Mouse (Mus musculus) kidney, postnatal 25 days (tissue): ENCODE results near the gene Sgms1.
A peak's percentile ranks its signal among the peaks of the same experiment; 100 is the strongest.
"Not testable (repeated sequence)": the region's sequence is repeated elsewhere in the genome, so short reads cannot be mapped to it uniquely, and the experiment has no call there.

Source experiments
- DNase-seq, 2 experiments: peaks; one replicate each; pipeline ENCODE4 v3.0.0; 2021; ENCODE audit warnings: mixed read lengths in 2 of 2

Gene Sgms1

DNA sequence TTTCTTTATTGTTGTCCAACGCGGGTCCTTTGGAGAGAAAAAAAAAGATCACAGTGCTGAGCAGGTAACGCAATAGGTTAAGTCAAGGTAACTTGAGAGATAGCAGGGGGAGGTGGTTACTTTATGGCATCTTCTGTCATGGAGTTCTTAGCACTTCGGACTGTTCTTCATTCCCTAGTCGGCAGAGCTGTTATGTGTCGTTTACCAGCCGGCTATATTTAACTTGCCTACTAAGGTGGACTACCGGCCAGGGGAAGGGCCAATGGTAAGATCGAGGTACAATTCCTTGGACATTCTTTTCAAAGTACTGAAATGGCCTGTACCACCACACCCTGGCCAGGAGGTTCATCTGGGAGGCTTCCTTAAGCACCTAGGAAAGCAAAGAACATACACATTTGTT is 265.4 kb downstream of the Sgms1 start:
- DNase-seq = no peak

DNA sequence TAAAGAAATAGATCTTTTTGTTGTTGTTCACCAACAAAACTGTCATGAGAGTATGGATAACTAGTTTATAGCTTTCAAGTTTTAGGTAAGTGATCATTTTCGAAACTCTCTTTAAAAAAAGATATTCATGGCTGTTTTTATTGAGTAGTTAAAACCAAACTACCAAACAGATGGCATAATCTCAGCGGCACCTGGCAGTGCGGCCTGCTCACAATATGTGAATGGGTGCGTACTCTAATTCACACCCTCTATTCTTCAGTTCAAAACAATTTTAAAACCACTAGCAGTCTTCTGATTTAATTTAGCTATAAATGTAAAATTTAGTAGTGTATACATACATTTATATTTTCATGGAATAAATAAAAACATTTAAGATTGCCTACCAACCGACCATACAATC is 266.3 kb downstream of the Sgms1 start:
- DNase-seq = no peak

DNA sequence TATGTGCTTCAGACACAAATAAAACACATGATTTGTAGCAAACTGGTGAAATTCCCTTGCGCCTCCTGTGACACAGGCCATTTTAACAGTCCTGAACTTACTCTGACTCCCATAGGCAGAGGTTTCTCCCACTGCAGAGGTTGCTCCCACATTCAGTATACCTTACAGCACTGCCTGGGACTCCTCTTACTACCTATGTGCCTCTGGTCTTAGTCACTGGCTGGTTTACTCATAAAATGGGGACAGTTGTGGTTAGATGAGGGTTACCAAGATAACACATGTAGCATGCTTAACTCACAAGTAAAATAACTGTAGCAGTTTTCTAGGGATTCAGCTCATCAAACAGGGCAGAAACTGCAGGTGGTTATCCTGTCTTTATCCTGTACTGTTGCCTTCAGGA is 268.7 kb downstream of the Sgms1 start:
- no peak for DNase-seq

DNA sequence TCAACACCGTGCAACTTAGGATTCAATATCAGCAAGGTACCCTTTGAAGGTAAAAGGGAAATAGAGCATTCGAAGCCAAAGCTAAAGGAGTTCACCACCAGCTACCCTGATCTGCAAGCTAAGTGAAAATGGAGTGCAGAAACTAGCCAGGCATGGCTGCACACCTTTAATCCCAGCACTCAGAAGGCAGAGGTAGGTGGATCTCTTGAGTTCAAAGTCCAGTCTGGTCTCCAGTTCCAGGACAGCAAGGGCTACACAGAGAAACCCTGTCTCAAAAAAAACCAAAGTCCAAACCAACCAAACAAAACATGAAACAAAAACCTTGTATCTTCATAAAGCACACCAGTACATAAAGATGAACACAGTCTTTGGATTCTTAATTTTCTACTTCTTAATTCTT is 269.8 kb downstream of the Sgms1 start:
- peak; percentile 49 to 82 for DNase-seq

DNA sequence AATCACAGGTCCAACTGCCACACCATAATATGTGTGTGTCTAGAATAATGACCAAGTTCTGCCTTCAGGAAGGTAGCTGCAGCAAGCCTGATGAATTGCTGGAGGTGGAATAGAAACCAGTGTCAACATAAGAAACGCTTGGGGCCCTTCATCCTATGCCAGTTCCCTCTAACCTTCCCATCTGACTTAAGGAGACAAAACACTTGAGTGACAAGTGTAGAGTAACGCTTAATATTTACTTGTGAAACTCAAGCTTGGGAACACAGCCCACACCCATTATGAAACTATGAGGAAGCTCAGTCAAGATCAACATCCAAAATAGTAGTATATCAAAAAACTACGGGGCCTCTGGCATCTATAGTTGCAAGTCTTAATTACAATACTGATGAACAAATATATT is 271.0 kb downstream of the Sgms1 start:
- no peak for DNase-seq

DNA sequence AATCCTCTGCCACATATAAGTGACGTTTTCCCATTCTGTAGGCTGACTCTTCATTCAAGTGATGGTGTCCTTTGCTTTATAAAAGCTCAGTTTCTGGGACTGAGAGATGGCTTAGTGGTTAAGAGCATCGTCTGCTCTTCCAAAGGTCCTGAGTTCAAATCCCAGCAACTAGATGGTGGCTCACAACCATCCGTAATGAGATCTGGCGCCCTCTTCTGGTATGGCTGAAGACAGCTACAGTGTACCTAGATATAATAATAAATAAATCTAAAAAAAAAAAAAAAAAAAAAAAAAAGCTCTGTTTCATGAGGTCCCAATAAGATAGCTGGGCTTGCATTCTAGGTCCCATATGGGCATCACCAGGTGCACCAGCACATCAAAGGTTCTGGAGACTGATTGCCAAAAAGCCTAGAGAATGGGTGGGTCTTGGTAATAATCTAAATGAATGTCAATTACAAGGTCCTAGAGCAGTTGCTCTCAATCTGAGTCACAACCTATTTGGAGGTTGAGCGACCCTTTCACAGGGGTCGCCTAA is 272.0 kb downstream of the Sgms1 start:
- no peak for DNase-seq

DNA sequence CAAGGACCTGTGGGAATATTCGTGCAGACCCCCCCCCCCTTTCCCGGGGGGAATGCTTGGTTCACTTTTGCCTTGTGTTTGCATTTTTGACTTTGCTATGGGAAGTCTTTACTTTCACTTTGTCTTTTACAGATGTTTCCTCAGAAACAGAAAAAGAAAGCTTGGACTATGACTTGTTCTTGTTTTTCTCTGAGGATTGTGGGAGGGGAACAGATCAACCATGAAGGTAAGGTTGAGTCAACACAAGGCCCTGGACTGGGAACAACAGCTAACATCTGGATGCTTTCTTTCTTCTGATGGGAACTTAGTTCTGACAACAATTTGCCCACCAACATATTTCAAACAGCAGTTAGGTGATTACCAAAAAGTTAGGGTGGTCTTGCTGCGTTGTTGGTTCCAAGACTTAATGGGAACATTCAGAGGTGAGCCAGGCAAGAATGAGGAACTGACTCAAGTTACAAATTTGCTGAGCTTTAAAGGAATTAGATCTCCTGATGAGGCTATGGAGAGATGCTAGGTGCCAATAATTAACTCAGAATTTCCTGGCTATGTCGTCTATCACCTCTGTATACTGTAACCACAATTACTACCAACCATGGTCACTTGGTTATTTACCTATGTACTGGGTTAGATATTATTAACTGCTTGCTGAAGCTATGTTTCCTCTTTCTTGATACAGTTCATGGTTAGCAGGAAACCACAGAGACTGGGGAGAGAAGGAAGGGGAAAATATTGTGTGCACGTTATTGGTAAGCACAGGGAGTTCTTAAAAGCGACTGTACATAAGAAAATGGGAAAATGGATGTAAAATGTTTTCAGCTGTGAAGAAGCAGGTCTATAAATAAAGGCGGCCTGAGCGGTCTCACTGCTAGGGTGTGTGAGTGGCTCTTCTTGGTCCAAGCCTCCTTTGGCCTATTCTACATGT is 277.4 kb downstream of the Sgms1 start:
- no peak for DNase-seq

DNA sequence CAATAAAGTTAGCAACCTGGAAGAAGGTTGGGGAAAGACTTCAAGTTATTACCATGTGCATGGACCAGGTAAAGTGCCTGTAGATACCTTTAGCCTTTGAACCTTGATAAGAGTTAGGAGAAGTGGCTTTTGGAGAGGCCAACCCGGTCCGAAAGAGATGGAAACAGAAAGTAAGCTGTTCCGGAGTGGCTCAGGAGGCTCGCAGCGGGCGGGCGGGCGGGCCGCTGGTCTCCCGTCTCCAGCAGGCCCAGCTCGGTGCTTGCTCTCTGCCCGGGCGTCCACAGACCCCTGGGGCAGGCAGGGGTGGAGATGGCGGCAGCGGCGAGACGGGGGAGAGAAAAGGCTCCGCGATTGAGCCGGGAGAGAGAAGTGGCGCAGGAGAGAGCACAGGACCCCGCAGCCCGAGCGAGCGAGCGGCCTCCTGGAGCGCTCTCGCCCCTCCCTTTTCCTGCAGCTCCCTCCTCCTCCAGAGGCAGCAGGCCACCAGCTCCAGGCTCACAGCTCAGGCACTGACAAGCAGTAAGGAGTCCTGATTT is 281.7 kb downstream of the Sgms1 start, which contains the start of gene Asah2:
TSS of gene Asah2 (minus strand) at position 441 of the 536 bp plus-strand sequence.
- DNase-seq = peak; percentile 80 to 91

DNA sequence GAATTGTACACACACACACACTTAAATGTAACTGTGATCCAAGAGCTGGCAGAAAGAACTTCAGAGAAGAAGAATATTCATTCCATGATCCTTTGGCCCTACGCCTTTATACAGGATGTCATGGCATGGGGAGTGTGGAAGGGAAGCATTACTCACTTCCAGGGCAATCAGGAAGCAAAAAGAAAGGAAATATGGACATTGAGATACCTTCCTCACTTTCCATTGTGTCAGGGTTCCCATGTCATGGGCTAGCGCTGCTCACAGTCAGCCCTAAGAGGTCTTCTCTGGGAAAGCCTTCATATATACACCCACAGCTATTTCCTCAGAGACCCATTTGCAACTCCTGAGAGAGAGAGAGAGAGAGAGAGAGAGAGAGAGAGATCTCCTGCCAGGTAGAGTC is 282.8 kb downstream of the Sgms1 start:
- DNase-seq = no peak

DNA sequence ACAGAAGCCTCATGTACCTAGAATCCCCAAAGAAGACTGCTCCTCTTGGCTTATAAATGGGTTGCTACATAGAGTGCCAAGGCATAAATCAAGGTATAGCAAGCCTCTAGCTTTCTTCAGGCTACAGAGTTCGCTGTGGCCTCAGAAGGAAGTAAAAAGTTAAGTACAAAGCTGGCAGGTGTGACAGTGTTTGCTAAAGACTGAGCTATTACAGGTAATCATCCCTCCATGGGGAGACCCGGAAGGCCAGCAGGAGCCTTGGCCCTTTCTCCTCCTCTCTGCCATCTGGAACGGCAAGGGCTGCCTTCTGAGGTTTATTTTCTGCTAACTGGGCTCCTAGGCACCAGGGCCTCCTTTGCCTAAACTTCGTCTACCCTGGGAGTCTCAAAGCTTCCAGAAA is 285.3 kb downstream of the Sgms1 start:
- no peak for DNase-seq

DNA sequence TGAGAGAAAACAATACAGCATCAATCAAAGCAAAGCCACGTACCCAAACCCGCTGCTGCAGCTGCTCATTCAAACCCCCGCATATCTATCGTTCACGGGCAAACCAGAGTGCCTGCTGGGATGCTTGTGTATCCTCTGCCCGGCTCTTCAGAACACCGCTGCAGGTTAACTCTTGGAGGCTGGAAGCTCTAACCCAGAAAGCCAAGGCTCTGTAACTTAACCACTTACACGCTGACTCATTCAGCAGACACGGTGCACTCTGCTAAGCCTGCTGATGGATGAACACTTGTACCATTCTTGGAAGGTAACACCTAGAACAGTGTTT is 286.6 kb downstream of the Sgms1 start:
- DNase-seq = no peak

DNA sequence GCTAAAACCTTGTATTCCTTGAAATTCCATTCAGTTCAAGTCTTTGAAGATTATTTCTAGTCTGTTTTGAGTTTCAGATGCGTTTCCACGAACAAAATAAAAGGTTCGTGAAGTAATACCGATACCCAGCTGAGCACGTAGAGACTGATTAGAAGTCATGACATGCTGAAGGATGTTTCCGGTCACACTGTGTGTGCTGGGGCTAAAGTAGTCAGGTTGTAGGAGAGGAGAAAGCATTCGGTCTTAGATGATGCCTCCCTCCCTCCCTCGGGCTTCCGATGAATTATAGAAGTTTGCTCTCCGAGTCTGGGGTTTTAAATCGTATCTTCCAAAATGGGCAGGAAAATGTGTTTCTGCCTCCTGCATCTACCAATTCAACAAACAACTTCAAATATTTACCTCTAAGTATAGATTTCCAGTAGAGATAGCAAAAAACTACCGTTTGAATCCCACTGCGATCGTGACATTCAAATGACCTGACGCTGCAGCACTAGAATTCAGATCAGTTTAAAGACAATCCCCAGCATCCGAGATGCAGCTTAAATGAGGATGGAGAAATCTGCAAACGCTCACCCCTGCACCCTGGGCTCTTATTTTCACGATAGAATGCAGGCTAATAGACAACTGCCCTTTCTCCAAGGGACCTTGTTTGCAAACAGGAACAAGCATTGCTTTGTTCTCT is 287.1 kb downstream of the Sgms1 start:
- DNase-seq = no peak

DNA sequence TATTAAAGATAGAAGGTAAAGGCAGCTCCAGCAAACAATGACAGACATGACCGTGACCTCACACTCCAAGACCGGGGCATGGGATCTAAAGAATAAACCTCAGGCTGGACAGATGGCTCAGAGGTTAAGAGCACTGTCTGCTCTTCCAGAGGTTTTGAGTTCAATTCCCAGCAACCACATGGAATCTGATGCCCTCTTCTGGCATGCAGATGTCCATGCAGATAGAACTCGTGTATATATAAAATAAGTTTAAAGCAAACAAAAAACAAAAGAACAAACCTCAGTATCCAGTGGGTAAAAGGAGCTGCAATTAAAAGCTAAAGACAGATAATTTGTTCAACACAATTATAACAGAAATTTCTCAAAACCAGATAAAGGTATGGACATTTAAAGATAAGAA is 290.9 kb downstream of the Sgms1 start:
- no peak for DNase-seq

DNA sequence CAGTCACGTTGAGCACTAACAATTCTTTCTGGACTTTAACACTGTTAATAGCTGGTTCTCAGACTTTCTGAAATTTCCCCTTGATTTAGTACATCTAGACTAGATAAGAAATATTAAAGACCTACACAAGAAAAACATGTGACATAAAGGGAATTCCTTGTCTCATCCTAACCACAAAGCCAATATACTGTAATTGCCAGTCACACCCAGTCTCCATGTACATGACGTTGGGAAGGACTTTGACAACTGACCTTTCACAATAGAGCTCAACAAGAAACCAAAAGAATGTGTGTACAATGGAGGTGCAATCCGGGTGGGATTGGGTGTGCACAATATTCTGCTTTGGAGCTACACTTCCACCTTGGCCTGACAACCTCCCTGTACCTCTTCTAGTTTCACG is 297.2 kb downstream of the Sgms1 start:
- no peak for DNase-seq

DNA sequence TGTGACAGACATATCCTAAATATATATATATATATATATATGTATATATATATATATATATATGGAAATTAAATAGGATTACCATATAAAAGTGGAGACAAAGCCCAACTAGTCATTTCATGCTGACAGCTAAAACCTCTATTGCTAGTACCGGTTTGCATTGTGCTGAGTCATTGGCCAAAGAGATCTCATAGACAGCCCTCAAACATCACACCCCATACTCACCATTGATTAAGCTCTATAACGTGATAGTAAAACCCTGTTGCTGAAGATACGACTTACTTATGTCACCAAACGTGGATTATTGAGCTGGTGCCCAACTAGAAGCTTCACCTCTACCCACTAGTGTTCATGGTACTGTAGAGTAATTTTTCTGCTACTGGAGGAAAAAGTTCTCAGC is 298.7 kb downstream of the Sgms1 start:
- DNase-seq = no peak

DNA sequence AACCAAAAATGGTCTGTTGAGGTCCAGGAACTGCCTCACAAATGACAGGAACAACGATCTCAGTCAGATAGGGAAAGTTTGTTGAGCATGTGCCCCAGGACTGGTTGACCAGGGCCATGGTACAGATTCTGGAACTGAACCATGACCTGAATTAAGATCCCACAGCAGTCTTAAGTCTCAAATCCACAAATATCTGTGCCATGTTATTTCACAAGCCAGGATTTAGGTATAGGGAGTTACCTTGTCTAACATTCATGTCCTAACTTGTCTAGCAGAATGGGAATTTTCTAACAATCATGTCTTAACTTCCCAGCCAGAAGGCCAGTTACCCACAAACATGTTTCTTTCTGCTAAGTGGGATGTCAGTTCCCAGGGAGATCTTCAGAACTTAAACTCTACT is 300.9 kb downstream of the Sgms1 start:
- no peak for DNase-seq

DNA sequence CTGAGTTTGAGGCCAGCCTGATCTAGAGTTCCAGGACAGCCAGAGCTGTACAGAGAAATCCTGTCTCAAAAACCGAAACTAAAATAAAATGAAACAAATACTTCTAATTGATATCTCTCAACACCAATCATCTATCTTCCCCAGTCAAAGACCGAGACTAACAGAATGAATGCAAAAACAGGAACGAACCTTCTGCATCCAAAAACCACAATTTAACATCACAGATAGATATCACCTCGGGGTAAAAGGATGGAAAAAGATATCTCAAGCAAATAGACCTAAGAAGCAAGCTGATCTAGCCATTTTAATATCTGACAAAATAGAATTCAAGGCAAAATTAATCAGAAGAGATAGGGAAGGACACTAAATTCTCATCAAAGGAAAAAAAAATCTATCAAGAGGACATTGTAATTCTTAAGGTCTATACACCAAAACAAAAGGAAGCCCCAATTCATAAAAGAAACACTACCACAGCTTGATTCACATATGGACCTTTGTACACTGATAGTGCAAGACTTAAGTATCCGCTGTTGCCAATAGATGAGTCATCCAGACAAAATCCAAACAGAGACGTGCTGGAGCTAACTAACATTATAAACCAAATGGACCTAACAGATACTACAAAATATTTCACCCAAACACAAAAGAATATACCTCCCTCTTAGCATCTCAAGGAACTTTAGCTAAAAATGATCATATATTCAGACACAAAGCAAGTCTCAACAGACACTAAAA is 301.6 kb downstream of the Sgms1 start:
- DNase-seq = no peak

DNA sequence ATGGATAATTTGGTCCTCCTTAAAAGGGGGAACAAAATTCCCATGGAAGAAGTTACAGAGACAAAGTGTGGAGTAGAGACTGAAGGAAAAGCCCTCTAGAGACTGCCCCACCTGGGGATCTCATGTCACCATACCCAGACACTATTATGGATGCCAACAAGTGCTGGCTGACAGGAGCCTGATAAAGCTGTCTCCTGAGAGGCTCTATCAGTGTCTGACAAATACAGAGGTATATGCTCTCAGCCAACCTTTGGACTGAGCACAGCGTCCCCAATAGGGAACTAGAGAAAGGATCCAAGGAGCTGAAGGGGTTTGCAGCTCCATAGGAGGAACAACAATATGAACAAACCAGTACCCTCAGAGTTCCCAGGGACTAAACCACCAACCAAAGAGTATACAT is 304.7 kb downstream of the Sgms1 start:
- not testable (repeated sequence) for DNase-seq
